Mouse (Mus musculus) kidney, postnatal 10 days (tissue): ENCODE measurements around the gene Rab4b.
A peak's percentile ranks its signal among the peaks of the same experiment; 100 is the strongest.

Experiments
- DNase-seq: peaks from one replicate; pipeline ENCODE4 v3.0.0; 2021; ENCODE audit warnings: mixed read lengths

Gene Rab4b

GRCm38 (mm10) chr7:27158171-27158570, 20.5 kb downstream of the Rab4b start:
- no peak for DNase-seq

GRCm38 (mm10) chr7:27156005-27156404, 22.7 kb downstream of the Rab4b start:
- DNase-seq, result no peak

- DNase-seq, result peak; percentile 82
Measured at GRCm38 (mm10) chr7:27153205-27153764, 25.4 kb downstream of the Rab4b start, which contains the start of gene Cyp2t4. TSS of gene Cyp2t4 (plus strand) at chr7:27153714.

GRCm38 (mm10) chr7:27136410-27136996, 42.2 kb downstream of the Rab4b start:
- DNase-seq, result no peak

GRCm38 (mm10) chr7:27133757-27134156, 44.9 kb downstream of the Rab4b start:
- DNase-seq, result no peak

GRCm38 (mm10) chr7:27133156-27133555, 45.5 kb downstream of the Rab4b start:
- DNase-seq, result peak; percentile 81

GRCm38 (mm10) chr7:27132588-27132987, 46.1 kb downstream of the Rab4b start:
- peak; percentile 83 for DNase-seq

GRCm38 (mm10) chr7:27131387-27131786, 47.3 kb downstream of the Rab4b start:
- DNase-seq, result no peak

- DNase-seq, result peak; percentile 25
Measured at GRCm38 (mm10) chr7:27130521-27131370, 48.0 kb downstream of the Rab4b start.

- DNase-seq, result no peak
Measured at GRCm38 (mm10) chr7:27129811-27130210, 48.9 kb downstream of the Rab4b start.

GRCm38 (mm10) chr7:27128946-27129345, 49.8 kb downstream of the Rab4b start:
- DNase-seq, result no peak

- DNase-seq, result peak; percentile 53
Measured at GRCm38 (mm10) chr7:27128162-27128561, 50.5 kb downstream of the Rab4b start.

- no peak for DNase-seq
Measured at GRCm38 (mm10) chr7:27124969-27125368, 53.7 kb downstream of the Rab4b start.

GRCm38 (mm10) chr7:27124305-27124832, 54.3 kb downstream of the Rab4b start:
- no peak for DNase-seq

- no peak for DNase-seq
Measured at GRCm38 (mm10) chr7:27119676-27120075, 59.0 kb downstream of the Rab4b start, which contains the start of gene Cyp2f2. TSS of gene Cyp2f2 (plus strand) at chr7:27119909.
